Mouse (Mus musculus) hematopoietic stem cell, adult 5-6 weeks (primary cell): ENCODE measurements at regions not wholly inside any gene's neighbourhood (a gene's known extent, or its start where the extent isn't known, plus 50 kb on each side); places are given as distances from the start of the nearest gene placed in this dataset.

Experiments used
- ATAC-seq, 2 experiments: fragments of 125-278 bp in 1 of 2; replicated peaks in 1 of 2; 2 replicates each; pipeline ENCODE4 v1.8.0; 2016 to 2017; ENCODE audit warnings: inconsistent platforms in 2 of 2, mild to moderate bottlenecking in 2 of 2, moderate number of reproducible peaks in 2 of 2, low read depth in 1 of 2, moderate TSS enrichment in 1 of 2; ENCODE audit not compliant: low FRiP score in 2 of 2, poor library complexity in 2 of 2, severe bottlenecking in 2 of 2, insufficient read depth in 1 of 2, low TSS enrichment in 1 of 2

DNA sequence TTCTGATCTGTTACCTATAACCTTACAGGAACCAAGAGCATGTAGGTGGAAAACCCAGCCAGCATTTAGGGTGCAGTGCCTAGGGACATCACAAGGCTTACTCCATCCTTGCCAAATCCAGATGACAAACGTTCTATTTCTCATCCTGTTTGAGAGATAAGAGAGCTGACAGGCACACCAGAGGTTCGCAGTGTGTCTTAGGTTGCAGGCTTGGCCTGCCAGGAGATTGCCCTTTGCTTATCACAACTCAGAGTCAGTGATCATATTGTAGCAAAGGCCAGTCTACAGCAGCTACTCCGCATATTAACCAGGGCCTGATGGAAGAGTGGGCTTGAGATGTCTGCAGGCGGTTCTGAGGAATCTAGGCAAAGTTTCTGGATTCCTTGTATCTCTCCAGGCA is 668.0 kb downstream of the Bcl11a start:
- ATAC-seq, result no peak; a peak in 1 of 4 replicates

DNA sequence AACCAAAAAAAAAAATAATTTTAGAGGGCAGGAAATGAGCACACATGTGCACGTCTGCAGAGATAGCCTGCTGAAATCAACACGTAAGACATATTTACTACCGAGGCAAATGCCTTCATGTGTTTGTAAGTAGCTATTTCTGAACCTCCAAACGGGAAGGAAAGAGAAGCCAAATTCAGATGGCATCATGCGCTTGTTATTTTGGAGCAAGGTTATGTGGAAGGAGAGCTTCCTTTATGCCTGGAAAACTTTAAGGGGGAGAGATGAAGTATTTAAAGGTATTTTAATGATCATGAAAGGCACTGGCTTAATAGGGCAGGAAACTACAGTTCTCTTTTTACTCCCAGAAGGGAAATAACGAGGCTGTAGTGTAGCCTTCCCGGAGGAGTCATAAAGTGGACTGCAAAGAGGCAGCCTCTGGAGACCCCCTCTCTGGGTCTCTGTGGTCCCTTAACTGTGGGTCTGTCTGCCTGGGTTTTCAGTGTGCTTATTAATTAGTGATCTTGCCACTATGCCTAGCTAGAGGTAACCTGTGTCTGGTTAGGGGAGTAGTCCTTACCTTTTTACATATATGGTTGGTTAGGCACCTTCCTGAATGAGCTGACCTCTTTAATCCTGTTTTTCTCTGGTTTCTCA is 672.4 kb downstream of the Bcl11a start:
- ATAC-seq, result no peak

DNA sequence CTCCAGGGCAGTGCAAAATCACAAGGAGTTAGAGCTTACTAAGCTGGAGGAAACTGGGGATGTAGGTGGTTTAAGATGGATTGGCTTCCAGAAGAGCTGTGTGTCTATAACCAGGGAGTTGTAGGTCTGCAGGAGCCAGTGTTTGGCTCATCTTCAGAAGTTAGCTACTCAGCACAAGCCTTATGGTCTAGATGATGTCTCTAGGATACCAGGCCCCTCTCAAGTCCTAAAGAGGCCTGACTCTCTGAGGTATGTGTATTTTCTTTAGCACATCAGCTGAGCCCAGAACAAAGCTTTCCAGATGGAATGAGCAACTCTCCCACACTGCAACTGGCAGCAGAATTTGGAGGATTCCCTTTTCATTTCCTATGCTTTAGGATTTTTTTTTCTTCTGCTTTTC is 680.3 kb downstream of the Bcl11a start:
- no peak for ATAC-seq

DNA sequence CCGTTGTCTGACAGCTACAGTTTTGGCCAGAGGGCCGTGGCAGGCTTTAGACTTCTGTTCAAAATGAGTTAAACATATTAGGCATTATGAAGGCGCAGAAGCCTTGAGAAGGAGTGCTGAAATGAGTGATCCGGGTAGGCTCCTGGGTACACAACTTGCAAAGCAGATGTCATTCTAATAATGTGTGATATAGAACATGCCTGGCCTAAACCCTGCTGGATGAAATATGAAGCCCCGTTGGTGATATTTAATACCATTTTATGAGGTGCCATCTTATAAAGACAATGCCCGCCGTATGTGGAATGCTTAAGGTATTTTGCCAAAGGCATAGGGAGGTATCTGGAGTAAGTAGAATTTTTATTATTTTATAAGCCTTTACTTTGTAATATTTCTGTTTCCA is 705.6 kb downstream of the Bcl11a start:
- no peak for ATAC-seq

DNA sequence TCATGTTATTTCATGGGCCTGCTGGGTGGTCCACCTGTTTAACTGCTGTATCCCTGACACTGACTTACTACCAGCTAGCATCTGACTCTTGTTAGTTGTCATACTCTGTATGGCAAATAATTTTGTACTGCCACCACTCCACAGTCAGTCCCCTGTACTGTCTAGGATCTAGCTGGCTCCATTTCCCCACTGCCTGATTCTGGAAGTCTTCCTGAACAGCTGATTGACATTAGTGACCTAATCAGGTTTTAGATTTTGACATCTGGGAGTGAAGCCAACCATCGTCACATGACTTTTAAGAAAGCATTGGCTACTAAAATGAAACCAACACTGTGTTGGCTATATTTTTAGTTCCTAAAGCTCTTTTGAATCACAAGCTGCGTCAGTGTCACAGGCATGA is 711.3 kb downstream of the Bcl11a start:
- ATAC-seq, result no peak

DNA sequence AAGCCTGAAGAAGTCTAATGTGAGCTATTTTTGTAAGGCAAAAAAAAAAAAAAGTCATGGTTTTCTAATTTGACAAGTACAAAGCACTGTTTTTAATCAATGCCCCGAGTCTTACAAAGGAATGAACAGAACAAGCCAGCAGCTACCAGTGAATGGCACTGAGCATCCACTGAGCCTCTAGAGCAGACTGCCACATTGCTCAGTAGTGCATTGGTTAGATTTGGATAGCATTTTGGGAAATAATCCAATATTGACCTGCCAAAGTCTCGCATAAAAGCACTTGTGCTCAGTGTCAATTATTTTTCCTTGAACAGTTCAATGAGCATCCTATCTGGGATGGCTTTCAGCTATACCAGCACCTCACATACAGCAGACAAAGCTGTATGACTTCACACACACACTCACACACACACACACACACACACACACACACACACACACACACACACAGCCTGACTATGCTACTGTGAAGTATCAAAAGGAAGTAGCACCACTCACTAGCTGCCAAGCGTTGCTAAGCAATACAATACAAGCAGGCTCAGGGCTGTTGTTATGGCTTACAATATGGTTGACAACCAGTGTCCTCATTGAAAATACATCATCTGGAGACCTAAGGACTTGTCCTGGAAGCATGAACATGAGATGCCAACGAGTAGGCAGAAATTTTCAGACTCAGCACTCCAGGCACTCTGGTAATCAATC is 717.8 kb downstream of the Bcl11a start:
- ATAC-seq, result no peak

DNA sequence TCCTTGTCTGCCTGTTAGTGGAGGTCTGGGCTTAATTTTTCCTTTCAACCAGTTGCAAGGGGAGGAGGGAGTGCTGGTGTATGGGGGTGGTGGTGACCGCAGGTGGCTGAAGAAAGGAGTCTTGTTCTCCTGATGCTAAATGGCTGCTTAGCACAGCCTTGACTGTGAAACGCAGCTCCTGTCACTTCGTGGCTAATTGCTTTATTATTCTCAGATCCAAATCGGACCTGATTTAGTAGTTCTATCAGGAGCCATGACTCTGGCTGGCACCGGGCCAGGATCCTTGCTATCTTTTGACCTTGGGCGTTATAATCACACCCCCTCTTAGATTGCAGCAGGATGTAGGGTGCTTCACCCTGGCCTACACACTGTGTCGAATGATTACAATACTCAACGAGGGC is 726.8 kb downstream of the Bcl11a start:
- no peak for ATAC-seq

DNA sequence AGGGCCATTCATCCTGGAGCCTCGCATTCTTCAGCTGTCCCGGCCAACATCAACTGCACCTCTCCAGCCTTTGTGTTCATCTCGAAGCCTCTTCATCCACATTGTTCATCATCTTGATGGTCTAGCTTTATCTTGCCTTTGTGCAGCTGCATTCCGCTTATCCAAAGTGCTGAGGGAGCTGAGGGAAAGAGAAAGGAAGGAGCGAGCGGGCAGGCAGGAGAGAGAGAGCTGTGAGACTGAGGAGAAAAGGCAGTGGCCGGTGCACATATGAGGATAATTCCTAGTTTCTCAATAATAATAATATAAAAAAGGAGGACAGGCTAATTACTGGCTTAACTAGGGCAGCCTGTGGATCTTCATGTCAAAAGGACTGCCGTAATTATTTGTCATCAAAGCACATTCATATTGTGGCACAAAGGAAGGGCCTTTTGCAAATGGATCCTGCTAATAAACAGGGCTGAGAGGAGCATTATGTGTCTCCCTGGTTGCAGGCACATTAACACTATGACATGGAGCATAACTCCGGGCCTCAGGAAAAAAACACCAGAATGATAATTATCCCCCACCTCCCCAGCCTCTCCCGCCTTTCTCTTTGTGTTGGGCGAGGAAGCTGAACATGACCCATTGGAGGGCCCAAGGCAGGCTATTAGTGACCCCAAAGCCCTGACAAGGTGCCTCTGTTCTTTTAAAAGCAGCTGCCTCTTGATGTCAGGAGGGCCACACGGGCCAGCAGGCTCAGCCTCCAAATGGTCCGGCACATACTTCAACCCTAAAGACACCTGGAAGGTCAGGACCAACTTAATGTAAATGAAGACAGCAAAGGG is 751.9 kb downstream of the Bcl11a start:
- ATAC-seq, result no peak

DNA sequence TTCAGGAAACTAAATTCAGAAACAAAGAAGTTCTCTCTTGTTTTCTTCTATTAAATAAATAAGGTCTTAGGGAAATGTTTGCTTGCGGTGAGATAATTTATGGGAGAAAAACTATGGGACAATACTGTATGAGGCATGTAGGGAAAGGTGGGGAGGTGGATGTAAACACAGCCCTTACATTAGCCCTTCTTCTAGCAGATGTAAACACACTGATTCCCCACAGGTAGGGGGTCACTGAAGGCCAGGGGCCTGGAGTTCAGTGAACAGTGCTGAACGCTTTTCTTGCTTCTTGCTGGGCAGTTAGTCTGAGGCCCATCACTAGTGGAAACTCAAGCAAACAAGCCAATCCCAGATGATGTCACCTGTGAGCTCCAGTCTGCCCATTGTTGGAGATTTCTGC is 752.6 kb downstream of the Bcl11a start:
- no peak for ATAC-seq

DNA sequence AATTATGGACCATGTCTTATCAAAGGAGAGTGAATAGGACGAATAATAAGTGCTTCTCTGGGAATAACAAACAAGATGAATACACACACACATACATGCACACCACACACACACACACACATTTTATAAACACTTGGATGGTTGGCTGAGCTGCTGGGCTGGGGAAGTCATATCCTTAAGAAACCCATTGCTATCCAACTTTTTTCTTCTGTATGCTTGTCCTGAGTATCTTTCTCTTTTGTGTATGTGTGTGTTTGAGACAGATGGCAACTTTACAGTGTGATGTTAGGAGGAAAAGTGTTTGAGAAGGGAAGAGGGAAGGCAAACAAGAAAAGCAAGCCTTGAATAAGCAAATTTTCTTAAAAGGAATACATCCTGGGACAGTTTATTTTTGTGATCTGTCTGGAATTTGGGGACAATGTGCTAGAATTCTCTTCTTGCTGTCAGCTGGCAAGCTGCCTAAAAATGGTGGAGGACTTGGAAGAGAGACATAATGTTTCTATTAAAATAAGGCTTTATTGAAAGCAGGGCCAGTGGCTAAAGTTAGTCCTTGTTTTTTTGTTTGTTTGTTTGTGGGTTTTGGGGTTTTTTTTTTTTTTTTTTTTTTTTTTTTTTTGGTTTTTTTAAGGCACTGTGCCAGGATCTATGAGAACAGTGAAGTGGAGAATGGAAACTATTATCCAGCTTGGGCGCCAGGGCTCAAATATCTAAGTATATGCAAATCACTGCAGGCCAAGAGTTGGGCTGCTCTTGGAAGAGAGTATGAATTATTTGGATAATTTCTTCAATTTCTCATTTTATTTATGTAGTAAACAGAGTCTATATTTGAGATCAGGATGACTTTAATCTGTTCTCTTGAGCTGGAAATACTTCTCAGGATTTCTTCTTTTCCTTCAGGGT is 766.2 kb downstream of the Bcl11a start:
- no peak for ATAC-seq

DNA sequence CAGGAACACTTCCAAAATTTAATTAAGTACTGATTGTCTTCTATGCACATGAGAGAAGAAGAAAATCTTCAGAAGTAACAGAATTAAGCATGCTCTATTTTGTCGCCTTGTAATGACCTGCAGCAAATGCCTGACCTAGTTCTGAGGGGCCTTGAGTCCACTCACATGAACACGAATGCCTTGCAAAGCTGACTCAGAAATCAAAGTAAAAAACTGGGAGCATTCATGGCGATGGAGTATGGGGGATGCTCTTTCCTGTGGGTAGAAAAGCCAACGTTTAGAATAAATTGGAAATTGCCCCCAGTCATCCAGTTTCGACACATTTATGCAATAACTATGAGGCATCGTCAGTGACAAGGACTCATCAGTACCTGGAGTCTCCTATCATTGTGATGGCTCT is 779.1 kb downstream of the Bcl11a start:
- no peak for ATAC-seq

DNA sequence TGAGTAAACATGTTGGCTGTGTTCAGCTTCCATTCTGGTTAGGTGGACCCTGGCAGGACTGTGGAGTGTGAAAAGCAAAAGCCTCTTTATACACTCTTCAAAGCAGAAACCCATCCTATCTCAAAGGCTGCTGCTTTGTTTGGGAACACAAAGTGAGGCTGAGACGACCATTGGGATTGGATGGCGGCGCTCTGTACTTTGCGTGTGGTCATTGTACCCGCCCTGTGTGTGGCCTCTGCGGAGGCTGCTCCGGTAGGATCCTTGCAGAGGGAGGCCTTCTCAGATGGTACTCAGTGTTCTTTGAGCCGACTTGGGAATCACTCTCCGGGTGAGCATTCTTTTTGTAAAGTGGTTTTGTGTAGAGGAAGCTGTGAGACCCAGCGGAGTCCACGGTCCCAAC is 786.8 kb downstream of the Bcl11a start:
- no peak for ATAC-seq

DNA sequence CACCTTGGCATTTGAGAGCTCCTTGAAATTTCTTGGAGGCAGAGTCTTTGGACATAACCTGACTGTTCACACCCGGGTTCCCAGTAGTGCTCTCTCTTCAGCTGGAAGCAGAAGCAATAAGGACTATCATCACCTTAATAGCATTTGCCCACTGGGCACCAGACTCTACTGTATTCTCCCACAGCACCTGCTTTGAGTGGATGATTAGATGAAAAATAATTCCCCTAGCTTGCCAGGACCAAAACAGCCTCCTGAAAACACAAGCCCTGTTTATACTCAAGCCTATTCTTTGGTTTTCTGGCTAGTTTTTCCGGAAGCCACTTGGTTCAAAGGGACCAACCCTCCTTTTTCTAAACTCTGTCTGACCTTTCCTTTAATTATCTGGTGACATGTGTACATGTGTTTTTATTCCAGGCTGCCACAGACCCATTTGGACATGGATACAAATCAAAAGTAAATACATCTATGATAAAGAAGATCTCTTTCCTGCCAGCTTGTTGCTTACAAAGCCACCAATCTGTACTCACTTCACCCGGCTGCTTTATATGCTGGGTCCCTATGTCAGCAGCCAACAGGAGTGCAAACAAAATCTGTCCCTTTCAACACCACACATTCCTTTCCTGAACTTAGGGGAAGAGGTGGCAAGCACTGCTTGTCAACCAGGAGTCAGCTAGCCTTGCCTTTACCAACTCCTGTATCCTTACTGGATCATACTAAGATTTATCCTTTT is 787.4 kb downstream of the Bcl11a start:
- ATAC-seq, result no peak
